Mouse (Mus musculus) CH12.LX (cell line): ENCODE data around the gene Mgrn1. TPM values are rescaled to one million over a fixed set of nuclear protein-coding genes. Genes with fewer than 3 reads are reported as not detected.

ENCODE experiments used
- DNase-seq: peaks from one replicate; pipeline ENCODE4 v3.0.0-alpha.2; 2013; ENCODE audit errors: extremely low read depth
- H3K27ac ChIP-seq: 2 replicates; pipeline ENCODE4 v1.5.1; 2012; ENCODE audit warnings: low read depth, mild to moderate bottlenecking, control low read depth, moderate library complexity; ENCODE audit not compliant: insufficient read depth
- H3K27me3 ChIP-seq: replicated peaks from 2 replicates; pipeline ENCODE3; 2012; ENCODE audit warnings: inconsistent platforms
- H3K36me3 ChIP-seq, 2 experiments: replicated peaks in 1 of 2; 2 replicates each; pipeline versions ENCODE3 to v1.6.1; 2012; ENCODE audit warnings: inconsistent platforms in 1 of 2, low read length in 1 of 2, mild to moderate bottlenecking in 1 of 2, mixed read lengths in 1 of 2, moderate library complexity in 1 of 2; ENCODE audit not compliant: control insufficient read depth in 1 of 2, insufficient read depth in 1 of 2
- H3K4me1 ChIP-seq, 2 experiments: 2 replicates each; pipeline ENCODE4 v1.6.1; 2012; ENCODE audit warnings: inconsistent platforms in 1 of 2, moderate library complexity in 1 of 2; ENCODE audit not compliant: insufficient read depth in 2 of 2, control insufficient read depth in 1 of 2
- H3K4me2 ChIP-seq: 2 replicates; pipeline ENCODE4 v1.6.1; 2012; ENCODE audit warnings: low read depth, mild to moderate bottlenecking, control low read depth; ENCODE audit not compliant: poor library complexity, insufficient read depth, severe bottlenecking
- H3K4me3 ChIP-seq, 3 experiments: fragments of 150-350 bp in 1 of 3; sonication (generic) in 1 of 3; replicated peaks in 1 of 3; 2 replicates each; pipeline versions ENCODE3 to v1.5.1; 2011 to 2012; ENCODE audit warnings: low read depth in 2 of 3, low read length in 2 of 3, mild to moderate bottlenecking in 2 of 3, moderate library complexity in 2 of 3, control low read depth in 1 of 3, improper control_type of control experiment in 1 of 3, inconsistent platforms in 1 of 3, mixed read lengths in 1 of 3; ENCODE audit not compliant: poor library complexity in 1 of 3
- H3K79me2 ChIP-seq: replicated peaks from 2 replicates; pipeline ENCODE4 v1.6.1; 2012; ENCODE audit warnings: mild to moderate bottlenecking, moderate library complexity; ENCODE audit not compliant: control insufficient read depth, poor library complexity, insufficient read depth, severe bottlenecking; ENCODE audit errors: extremely low read depth
- H3K9ac ChIP-seq: 2 replicates; pipeline ENCODE4 v1.6.1; 2012; ENCODE audit warnings: low read depth, mild to moderate bottlenecking, control low read depth, moderate library complexity; ENCODE audit not compliant: insufficient read depth
- H3K9me3 ChIP-seq: replicated peaks from 2 replicates; pipeline ENCODE3; 2012; ENCODE audit warnings: low read length, inconsistent platforms, mixed read lengths
- CHD1 ChIP-seq: IDR thresholded peaks from 2 replicates; pipeline ENCODE4 v1.6.1; 2012; ENCODE audit warnings: low read depth, low read length, improper control_type of control experiment, inconsistent platforms
- ELF1 ChIP-seq: IDR thresholded peaks from 2 replicates; pipeline ENCODE4 v1.6.1; 2014; ENCODE audit warnings: low read depth, mild to moderate bottlenecking, inconsistent platforms, low read length, improper control_type of control experiment
- EP300 ChIP-seq: IDR thresholded peaks from 2 replicates; pipeline ENCODE4 v1.6.1; 2011; ENCODE audit warnings: low read length, improper control_type of control experiment
- IRF4 ChIP-seq: IDR thresholded peaks from 2 replicates; pipeline ENCODE4 v1.6.1; 2014; ENCODE audit warnings: low read depth, mild to moderate bottlenecking, inconsistent platforms, low read length, improper control_type of control experiment
- JUND ChIP-seq: conservative IDR thresholded peaks from 2 replicates; pipeline ENCODE4 v1.6.1; 2011; ENCODE audit warnings: low read depth, low read length, improper control_type of control experiment
- MAX ChIP-seq: IDR thresholded peaks from 2 replicates; pipeline ENCODE4 v1.6.1; 2011; ENCODE audit warnings: low read length, improper control_type of control experiment
- MAZ ChIP-seq: IDR thresholded peaks from 2 replicates; pipeline ENCODE4 v1.6.1; 2012; ENCODE audit warnings: low read depth, mild to moderate bottlenecking, inconsistent platforms, low read length, improper control_type of control experiment, moderate library complexity
- MEF2A ChIP-seq: IDR thresholded peaks from 2 replicates; pipeline ENCODE4 v1.6.1; 2014; ENCODE audit warnings: low read depth, mild to moderate bottlenecking, inconsistent platforms, low read length, improper control_type of control experiment, borderline replicate concordance
- MYC ChIP-seq: IDR thresholded peaks from 2 replicates; pipeline ENCODE4 v1.6.1; 2011; ENCODE audit warnings: low read depth, mild to moderate bottlenecking, improper control_type of control experiment, low read length
- NELFE ChIP-seq: IDR thresholded peaks from 2 replicates; pipeline ENCODE4 v1.6.1; 2011; ENCODE audit warnings: low read depth, low read length, improper control_type of control experiment
- PAX5 ChIP-seq: IDR thresholded peaks from 2 replicates; pipeline ENCODE4 v1.6.1; 2012; ENCODE audit warnings: low read length, inconsistent platforms, mixed read lengths
- POLR2A ChIP-seq: IDR thresholded peaks from 2 replicates; pipeline ENCODE4 v1.6.1; 2011; ENCODE audit warnings: low read depth, mild to moderate bottlenecking, improper control_type of control experiment, low read length
- TBP ChIP-seq: conservative IDR thresholded peaks from 2 replicates; pipeline ENCODE4 v1.6.1; 2011; ENCODE audit warnings: low read depth, low read length, improper control_type of control experiment
- ZC3H11A ChIP-seq: IDR thresholded peaks from 2 replicates; pipeline ENCODE4 v1.6.1; 2012; ENCODE audit warnings: low read depth, mild to moderate bottlenecking, inconsistent platforms, low read length, improper control_type of control experiment
- ZNF384 ChIP-seq: IDR thresholded peaks from 2 replicates; pipeline ENCODE4 v1.6.1; 2012; ENCODE audit warnings: low read depth, low read length, improper control_type of control experiment, inconsistent platforms
- dilution Hi-C: fragments of 300-500 bp; cut with MboI; formaldehyde crosslinking; loops from 2 replicates; pipeline ENCODE4 v1.14.3; 2020; ENCODE audit warnings: low sequenced_read_pairs; ENCODE audit not compliant: extremely low pct_unique_long_range_greater_than_20kb, extremely low pct_ligation_motif_present
- in situ Hi-C: fragments of 300-500 bp; cut with MboI; formaldehyde crosslinking; loops from 3 replicates; pipeline ENCODE4 v1.14.3; 2019; ENCODE audit warnings: low sequenced_read_pairs, low pct_ligation_motif_present, low pct_unique_long_range_greater_than_20kb, mixed read lengths
- polyA plus RNA-seq: library from polyadenylated mRNA; unstranded; fragments of >175 nt; gene quantifications from 2 replicates; pipeline ENCODE4 v1.2.1, GENCODE M21; 2012; ENCODE audit warnings: low read depth; ENCODE audit not compliant: insufficient read length
- total RNA-seq, 2 experiments: library from RNA; depleted of rRNA; stranded (reverse); fragments of 300-350 nt in 1 of 2; fragments of >200 nt in 1 of 2; gene quantifications; 2 replicates each; pipeline ENCODE4 v1.2.3; 2012 to 2014

Gene Mgrn1
- total and polyA plus RNA-seq, 3 experiments: 11.7 to 16.9 (median 12.9) TPM

GRCm38 (mm10) chr16:4968426-4968825, 82.4 kb downstream of the Mgrn1 start:
- Histone ChIP-seq H3K27me3 (no peaks in the 10 kb centered on the region), H3K9me3 (no peaks in the 10 kb centered on the region), H3K4me1 (peaks cover 6 to 40% of the 10 kb centered on the region in 2 experiments; a peak in 3 of 4 replicates), H3K79me2 (peaks cover 5% of the 10 kb centered on the region; the same call in 1 of the 2 replicates), H3K36me3 (peaks cover 0 to 8% of the 10 kb centered on the region in 2 experiments), H3K27ac (no peak overlapping the region), H3K4me3 (no peak overlapping the region), H3K4me2 (no peak overlapping the region), H3K9ac (no peak overlapping the region)
- dilution Hi-C loops: no loop called here
- in situ Hi-C loops: loop anchor here (5.0 kb wide), 1 partner anchor 39 kb away; the partner anchor contains the start of gene Smim22
- TF ChIP-seq MYC (no peak), ZNF384 (0 out of 2 replicates have a peak, but pooled peaks have one; percentile 2), EP300 (peak; percentile 42; the same call in 1 of the 2 replicates)
- DNase-seq: peak; percentile 41

GRCm38 (mm10) chr16:4969055-4969843, 83.2 kb downstream of the Mgrn1 start:
- H3K36me3 ChIP-seq: peaks cover 0 to 8% of the 10 kb centered on the region in 2 experiments
- H3K27ac ChIP-seq: no peak overlapping the region; the same call in 1 of the 2 replicates
- TF ChIP-seq PAX5 (no peak), ZC3H11A (no peak), MYC (no peak), ELF1 (no peak), EP300 (no peak), CHD1 (no peak), MAZ (no peak), MAX (no peak), NELFE (no peak), JUND (no peak), IRF4 (no peak), MEF2A (no peak), POLR2A (no peak), TBP (no peak)
- in situ Hi-C loops (loop anchor here (5.0 kb wide), 1 partner anchor 38 kb away; the partner anchor contains the start of gene Smim22), dilution Hi-C loops (no loop called here)
- no peak overlapping the region for H3K9ac ChIP-seq
- no peaks in the 10 kb centered on the region for H3K27me3 ChIP-seq
- peaks cover 6 to 40% of the 10 kb centered on the region in 2 experiments; a peak in 3 of 4 replicates for H3K4me1 ChIP-seq
- H3K9me3 ChIP-seq: no peaks in the 10 kb centered on the region
- H3K4me3 ChIP-seq: no peak overlapping the region
- H3K4me2 ChIP-seq: no peak overlapping the region
- no peaks in the 10 kb centered on the region for H3K79me2 ChIP-seq
- peak; percentile 32 for DNase-seq
